Mouse (Mus musculus): ENCODE results near the gene Lyz2.
"Not testable (repeated sequence)": the region's sequence is repeated elsewhere in the genome, so short reads cannot be mapped to it uniquely, and the experiment has no call there.

The Lyz2 gene

DNA sequence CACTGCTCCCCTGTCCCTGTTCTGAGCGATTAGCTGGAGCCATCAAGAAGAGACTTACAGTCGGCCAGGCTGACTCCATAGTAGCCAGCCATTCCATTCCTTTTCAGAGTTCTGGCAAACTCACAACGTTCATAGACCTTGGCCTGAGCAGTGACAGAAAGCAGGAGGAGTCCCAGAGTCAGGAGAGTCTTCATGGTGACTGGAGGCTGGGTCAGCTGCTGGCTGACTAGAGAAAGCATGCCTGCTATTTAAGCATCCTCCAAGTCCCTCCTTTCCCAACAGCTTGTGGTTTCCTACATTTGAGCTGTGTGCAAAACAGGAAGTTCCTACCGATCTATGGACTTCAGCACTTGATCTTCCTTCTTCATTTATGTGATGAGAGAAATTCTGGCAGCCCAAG lies at the start of gene Lyz2:
TSS of gene Lyz2 (minus strand) at position 273 of the 400 bp plus-strand sequence.
- DNase-seq (ENCODE audit: extremely low read depth, insufficient read length, low spot score), result peak; percentile 39

DNA sequence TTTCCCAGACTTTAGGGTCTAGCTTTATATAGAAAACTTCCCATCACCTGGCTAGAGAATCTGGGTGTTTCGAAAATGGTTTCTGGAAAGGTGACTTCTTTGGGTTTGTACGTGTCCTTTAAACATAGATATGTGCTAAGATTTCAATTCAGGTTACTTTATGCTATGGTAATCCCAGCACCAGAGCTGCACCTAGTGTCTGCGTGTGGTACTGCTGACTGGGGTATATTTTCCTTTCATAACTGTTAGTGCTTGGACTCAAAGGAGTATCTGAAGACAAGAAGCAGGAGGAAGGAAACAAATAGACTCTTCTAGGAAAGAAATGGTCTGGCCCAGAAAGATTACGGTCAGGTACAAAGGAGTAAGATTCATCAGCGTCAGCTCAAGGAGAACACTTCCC lies 48.4 kb upstream of the Lyz2 start:
- no peak for DNase-seq (ENCODE audit: extremely low read depth, insufficient read length, low spot score)

DNA sequence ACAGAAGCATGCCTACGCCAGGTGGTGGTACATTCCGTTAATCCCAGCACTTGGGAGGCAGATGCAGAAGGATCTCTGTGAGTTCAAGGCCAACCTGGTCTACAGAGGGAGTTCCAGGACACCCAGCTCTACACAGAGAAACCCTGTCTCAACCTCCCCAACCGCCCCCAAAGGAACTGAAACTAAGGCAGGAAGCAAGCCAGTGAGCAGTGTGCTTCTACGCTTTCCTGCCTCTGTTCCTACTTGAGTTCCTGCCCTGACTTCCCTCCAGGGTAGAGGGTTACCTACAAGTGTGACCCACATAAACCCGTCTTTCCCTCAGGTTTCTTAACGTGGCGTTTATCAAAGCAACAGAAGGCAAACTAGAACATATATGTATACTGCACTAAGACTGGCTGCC lies 41.7 kb upstream of the Lyz2 start:
- no peak for DNase-seq (ENCODE audit: extremely low read depth, insufficient read length, low spot score)

DNA sequence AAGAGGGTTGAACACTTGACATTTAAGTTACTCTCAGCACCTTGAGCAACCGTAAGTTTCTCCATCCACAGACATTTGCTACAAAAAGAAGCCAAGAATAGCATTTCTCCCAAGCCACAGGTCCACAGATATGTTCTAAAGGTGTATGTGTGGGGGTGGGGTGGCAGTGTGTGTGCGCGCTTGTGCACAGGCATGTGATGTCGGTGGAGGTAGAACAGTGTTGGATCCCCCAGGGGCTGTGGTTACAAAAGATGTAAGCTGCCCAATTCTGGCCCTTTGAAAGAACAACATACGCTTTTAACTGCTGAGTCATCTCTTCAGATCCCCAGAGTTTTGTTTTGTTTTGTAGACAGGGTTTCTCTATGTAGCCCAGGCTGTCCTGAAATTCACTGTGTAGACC lies 40.5 kb upstream of the Lyz2 start:
- DNase-seq (ENCODE audit: extremely low read depth, insufficient read length, low spot score), result no peak

DNA sequence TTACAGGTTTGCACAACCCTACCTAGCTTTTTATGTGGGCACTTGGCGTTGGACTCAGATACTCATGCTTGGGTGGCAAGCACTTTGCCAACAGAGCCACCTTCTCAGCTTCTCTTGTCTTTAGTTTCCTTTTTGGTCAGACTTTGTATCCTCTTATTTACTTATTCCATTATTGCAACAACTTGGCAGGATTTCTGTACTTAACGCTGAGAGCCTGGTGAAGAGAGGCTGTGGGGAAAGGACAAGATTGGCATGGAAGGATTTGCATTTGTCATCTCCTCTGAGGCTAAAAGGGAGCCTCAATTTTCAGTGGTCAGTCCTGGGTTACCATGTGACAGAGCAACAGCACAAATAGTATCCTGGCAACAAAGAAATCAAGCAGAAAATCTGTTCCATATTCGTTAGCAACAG lies 38.5 kb upstream of the Lyz2 start:
- DNase-seq (ENCODE audit: extremely low read depth, insufficient read length, low spot score), result no peak

DNA sequence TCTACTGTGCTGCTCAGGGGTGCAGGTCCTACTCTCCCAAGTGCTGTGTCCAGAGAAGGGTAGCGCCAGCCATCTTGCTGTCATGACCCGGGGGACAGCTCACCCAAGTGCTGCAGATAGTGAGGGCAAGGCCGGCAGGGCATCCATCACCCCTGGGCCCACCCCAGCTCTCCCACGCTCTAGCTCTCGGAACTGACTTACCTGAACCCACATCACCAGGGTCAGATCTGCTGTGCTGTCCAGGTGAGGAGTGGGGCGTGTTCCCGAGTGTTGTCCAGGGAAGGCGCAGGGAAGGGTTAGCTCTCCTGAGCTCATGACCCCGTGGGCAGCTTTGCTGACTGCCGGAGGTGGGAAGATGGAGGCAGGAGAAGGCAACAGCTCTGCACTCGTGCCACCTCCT lies 34.3 kb upstream of the Lyz2 start:
- no peak for DNase-seq (ENCODE audit: extremely low read depth, insufficient read length, low spot score)

DNA sequence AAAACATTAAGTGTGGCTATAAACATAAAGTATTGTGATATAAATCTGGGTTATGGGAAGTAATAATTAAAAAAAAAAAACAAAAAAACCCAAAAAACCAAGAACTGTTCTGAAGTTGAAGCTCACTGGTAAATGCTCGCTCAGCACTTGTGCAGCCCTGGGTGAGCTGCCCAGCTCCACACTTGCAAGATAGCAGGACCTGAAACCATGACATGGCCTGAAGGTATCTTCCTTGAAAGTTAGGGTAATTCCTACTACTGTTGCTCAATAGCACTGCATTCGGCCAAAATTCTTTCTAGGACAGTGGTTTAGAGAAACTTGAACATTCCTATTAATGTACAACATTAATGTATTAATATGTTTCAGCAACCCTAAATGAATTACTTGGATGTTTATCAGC lies 31.0 kb upstream of the Lyz2 start:
- no peak for DNase-seq (ENCODE audit: extremely low read depth, insufficient read length, low spot score)

DNA sequence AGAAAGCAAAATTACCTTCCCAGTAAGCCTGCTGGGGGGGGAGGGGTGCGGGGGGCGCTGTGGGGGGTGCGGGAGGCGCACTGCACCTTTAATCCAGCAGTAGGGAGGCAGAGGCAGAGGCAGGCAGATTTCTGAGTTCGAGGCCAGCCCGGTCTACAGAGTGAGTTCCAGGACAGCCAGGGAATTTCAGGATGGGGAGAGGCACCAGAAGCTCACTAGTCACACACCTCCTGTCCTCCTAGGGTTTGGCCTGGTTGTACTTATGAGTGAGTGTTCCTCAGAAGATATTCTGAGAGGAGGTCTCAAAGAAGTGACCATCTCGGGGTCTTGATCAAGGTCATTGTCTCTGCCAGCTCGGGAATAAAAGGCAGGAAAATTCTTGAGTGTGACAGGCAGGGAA lies 30.0 kb upstream of the Lyz2 start:
- DNase-seq (ENCODE audit: extremely low read depth, insufficient read length, low spot score), result no peak

DNA sequence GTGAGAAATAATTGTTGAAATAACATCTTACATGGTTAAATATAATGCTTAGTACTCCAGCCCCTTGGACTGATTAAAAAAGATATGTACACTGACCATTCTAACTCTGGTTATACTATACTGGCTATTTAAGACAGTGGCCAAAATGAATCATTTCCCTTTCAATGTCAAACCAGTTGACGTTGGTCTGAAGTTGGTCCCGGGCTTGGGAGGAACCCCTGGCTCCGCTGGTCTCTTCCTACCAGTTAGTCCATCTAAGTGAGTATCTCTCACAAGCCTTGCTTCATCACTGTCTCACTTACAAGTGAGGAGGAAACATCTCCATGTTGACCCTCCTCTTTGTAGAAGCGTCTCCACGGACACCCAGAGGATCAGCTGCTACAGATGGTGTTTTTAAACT lies 22.2 kb upstream of the Lyz2 start:
- DNase-seq (ENCODE audit: extremely low read depth, insufficient read length, low spot score), result no peak

DNA sequence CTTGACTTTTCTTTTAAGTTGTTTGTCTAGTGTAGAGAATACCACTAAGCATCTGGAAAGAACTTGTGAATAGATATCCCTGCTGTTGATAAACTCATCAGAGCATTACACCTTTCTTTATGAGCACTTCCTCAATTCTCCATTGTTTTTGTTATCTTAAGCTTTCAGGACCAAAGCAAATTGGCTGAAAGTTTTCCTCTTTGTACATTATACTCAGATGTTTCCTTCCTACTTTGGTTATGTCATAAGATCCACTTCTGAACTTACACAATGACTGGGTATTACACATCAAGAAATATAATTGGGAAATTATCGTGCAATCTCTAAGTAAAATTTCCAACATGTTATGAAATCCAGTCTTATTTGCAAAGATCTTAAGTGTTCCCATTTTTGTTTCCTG lies 19.6 kb upstream of the Lyz2 start:
- DNase-seq (ENCODE audit: extremely low read depth, insufficient read length, low spot score), result no peak

DNA sequence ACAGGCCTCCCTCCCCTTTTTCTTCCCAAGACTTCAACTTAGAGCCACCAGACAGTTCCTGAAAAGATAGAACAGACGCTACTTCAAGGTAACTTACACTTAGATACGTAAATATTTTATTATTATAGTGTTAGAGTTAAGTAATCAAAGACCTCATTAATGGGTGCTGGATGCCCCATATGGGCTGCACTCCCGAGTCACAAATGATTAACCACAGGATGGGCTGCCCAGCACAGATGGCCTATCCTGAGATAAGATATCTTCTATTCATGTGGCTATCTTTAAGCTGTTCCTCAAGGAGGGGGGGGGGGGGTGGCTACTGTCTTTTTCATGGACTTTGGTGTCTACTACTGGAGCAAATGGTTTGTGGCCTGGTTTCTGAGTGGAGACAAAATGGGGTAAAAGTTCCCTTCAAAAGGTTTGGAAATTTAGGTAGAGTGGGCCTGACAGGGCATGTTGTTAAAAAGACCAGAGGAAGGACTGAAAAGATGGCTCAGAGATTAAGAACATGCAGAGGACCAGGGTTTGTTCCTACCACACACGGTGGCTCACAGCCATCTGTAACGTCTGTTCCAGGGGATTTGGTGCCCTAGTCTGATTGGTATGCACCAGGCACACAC lies 17.9 kb upstream of the Lyz2 start:
- no peak for DNase-seq (ENCODE audit: extremely low read depth, insufficient read length, low spot score)

DNA sequence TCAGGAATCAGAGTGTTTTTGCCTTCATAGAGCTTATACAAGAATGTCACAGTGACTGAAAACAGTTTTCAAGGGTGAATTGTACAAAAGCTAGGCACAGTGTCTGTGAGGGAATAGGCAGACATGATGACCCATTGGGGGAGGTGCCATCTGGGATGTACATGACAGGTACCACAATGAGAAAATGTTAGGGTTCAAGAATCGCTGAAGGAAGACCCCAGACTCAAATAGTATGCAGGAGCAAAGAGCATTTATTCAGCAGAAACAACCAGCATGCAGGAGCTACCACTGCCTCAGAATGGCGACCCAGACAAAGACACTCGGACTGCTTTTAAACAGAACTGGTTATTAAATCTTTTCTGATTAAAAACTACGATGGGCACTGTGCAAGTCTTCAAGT lies 17.0 kb upstream of the Lyz2 start:
- DNase-seq (ENCODE audit: extremely low read depth, insufficient read length, low spot score), result no peak

DNA sequence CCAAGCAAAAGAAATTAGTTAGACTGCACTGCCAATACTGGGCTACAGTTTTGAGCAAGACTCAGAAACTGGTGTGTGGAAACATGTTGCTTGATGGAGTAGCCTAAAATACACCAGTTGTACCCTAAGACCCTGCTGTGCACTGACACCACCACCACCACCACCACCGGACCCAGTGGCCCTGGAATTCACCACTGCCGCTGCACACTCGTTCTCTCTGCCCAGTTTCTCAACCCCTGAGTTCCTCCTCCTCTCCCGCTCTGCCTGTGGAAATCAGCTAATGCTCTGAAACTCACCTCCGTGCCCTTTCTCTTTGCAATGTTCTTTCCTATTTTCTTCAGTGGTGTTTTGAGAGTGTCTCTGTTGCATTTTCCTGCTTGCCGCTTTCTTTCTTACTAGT lies 16.2 kb upstream of the Lyz2 start:
- no peak for DNase-seq (ENCODE audit: extremely low read depth, insufficient read length, low spot score)

DNA sequence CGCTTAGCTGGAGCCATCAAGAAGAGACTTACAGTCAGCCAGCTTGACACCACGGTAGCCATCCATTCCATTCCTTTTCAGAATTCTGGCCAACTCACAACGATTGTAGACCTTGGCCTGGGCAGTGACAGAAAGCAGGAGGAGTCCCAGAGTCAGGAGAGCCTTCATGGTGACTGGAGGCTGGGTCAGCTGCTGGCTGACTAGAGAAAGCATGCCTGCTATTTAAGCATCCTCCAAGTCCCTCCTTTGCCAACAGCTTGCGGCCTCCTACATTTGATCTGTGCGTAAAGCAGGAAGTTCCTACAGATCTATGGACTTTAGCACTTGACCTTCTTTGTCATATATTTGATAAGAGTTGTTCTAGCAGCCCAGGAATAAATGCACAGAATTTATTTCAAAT lies 10.6 kb upstream of the Lyz2 start, which contains the start of gene Lyz1:
TSS of gene Lyz1 (minus strand) at position 198 of the 400 bp plus-strand sequence.
- no peak for DNase-seq (ENCODE audit: extremely low read depth, insufficient read length, low spot score)

DNA sequence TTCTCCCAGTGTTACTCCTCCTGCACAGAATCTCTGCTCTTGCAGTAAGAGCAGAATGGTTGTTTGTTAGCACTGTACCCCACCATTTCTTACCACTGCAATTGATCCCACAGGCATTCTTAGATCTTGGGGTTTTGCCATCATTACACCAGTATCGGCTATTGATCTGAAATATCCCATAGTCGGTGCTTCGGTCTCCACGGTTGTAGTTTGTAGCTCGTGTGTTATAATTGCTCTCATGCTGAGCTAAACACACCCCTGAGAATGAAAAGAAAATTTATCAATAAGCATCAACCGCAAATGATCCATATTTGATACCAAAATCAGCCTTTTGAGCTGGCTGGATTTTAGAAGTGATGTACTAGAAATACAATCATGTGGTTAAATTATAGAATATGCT lies 8.8 kb upstream of the Lyz2 start:
- DNase-seq (ENCODE audit: extremely low read depth, insufficient read length, low spot score), result not testable (repeated sequence)

DNA sequence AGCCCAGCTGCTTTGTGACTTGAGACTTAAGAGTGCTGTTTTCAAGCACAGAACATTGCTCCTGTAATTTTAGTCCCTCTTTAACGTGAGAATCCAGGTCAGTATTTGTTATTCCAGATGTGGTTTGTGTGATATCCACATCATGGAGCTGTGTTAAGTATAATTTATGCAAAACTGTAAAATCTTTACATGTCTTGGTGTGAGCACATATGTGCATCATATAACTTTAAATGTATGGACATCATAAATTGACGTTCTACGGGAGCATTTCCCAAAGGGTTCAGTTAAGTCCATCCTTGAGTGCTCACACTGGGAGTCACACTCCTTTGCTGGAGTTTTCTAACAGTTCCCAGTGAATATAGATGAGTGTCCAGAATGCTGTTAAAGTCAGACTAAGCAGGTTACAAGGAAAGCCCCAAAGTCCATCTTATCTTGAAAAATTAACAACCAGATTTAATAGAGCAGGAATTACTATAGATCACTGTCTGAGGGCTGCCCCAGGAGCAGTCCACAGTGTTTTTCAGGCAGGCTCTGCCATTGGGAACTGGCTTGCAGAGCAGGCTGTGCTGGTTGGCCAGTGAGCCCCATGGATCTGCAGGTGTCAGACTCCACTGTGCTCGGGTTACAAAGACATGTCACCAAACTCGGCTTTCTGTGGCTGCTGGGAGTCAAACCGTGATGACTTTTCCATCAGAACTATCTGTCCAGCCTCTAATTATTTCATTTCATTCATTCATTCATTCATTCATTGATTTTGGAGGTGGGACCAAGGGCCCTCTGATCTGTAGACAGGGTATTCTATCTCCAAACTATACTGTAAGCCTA lies 8.1 kb upstream of the Lyz2 start:
- DNase-seq (ENCODE audit: extremely low read depth, insufficient read length, low spot score), result no peak

DNA sequence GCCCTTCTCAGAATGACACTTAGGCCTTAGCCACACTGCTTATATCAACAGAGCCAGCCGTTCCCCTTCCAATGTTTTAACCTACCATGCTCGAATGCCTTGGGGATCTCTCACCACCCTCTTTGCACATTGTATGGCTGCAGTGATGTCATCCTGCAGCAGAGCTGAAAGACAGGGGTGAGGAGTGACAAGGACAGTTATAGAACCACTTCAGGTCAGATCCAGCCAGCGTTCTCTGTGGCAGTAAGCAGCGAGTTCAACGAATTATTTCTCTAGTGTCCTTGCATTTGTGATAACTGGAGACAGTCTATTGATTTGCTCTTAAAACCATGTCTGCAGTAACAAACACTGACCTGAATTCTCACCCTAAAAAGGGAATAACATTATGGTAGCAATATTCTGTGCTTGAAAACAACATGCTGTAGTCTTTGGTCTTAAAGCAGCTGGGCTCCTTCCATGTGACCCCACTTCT lies 6.9 kb upstream of the Lyz2 start:
- DNase-seq (ENCODE audit: extremely low read depth, insufficient read length, low spot score), result not testable (repeated sequence)

DNA sequence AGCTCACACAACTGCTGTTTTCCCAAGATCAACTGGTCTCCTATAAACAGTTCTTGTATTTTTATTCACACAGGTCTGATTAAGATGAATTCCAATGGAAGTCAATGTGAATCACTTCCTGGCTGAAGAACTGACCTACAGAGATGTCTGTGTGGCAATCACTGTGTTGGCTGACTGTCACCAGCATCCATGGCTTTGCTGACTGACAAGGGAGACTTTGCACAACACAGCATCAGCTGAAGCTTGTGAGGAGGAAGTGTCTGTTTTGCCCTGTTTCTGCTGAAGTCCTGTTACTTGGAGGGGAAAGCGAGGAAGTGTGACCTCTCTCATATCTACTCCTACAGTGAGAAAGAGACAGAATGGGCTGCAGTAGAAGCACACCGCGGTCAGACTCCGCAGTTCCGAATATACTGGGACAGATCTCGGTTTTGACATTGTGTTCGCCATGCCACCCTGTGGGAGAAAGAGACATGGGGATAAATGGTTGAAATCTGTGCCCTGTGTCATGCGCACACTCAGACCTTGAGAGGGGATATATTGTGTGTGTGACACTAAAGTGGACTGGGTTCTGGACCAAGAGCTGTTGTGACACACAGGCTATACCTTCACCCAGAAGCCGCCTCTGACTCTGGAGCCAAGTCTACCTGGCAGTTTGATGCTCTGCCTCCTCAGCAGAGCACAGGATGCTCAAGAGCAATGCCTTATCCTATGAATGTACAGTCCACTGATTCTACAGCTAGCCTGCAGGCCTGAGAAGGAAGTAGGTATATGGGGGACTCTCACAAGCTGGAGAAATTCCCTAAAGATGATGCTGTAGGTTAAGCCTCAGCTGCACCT lies 6.3 kb upstream of the Lyz2 start:
- no peak for DNase-seq (ENCODE audit: extremely low read depth, insufficient read length, low spot score)

DNA sequence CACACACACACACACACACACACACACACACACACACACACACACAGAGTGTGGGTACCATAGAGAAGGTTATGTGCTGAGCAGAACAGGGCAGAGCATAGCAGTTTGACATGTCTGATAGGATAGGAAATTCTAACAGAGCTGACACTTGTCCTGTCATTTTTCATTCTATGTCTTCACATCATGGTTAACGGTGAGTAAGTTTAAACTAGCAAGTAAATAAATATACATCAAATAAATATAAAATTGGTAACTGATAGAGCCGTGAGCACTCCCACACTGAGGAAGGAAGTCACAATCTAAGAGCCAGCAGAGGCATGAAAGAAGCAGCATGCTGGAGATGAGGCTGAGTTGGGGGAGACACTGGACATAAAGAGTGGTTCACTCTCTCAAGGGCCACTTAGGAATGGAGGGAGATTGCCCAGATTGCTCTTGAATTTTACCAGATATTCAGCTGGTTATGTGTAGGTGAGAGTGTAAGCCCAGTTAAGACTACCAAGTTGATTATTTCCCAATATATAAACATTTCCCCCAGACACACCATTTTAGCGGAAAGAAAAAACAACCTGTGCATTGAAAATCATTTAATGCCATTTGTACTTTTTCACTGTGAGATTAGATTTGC lies 5.2 kb upstream of the Lyz2 start:
- no peak for DNase-seq (ENCODE audit: extremely low read depth, insufficient read length, low spot score)

DNA sequence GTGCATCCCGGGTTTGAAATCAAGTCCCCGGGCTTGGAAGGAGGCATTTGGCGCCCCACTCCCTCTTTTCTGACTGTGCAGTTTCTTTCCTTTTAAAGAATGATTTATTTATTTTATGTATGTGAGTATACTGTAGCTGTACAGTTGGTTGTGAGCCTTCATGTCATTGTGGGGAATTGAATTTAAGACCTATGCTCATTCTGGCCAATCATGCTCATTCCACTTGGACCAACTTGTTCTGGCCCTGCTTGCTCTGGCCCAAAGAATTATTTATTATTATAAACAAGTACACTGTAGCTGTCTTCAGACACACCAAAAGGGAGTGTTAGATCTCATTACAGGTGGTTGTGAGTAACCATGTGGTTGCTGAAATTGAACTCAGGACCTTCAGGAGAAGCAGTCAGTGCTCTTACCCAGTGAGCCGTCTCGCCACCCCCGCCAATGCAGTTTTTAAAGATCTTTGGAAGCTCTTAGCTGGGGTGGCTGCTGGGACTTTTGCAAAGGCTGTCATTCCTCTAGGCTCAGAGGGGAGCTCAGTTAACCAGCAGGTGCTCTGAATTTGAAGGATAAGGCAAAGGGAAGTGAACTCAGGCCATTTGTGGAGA lies 4.3 kb upstream of the Lyz2 start:
- DNase-seq (ENCODE audit: extremely low read depth, insufficient read length, low spot score), result no peak
